Mouse (Mus musculus): ENCODE data around the gene Myl4.
A peak's percentile ranks its signal among the peaks of the same experiment; 100 is the strongest.

The Myl4 gene

GRCm38 (mm10) chr11:104604192-104604591 is 53.7 kb downstream of the Myl4 start:
- DNase-seq (ENCODE audit: low read depth), result no peak

DNA sequence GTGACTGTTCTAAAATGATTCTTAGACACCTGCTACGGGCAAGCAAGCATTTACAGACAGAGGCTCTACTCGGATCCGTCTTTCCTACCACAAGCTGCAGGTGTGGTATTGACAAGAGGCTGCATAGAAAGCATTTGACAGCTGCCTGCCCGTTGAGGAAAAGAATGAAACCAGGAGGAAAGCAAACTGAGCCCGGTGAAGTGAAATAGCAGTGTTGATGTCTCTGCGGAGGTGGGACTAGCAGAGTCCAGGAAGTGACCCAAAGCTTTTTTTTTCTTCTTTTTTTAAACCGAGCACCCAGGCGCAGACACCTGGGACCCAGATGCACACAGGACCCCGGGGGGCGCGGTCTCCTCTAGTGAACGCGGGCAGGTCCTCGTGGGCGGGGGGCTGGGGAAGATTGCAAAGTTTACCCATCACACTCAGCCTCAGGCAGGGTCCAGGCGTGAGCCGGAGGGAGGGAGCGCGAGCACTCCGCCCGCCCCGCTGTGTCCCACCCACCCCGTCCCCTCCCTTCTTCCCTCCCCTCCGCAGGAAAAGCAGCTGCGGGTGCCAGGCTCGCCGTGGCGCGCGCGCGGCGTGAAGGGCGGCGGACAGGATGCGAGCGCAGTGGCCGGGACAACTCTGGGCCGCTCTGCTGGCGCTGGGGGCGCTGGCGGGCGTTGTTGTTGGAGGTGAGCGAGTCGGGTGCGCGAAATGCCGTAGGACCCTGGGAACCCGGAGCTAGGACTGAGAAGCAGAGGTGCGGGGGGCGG is 57.2 kb downstream of the Myl4 start, which contains the start of gene Itgb3:
Gene Itgb3, plus strand, starts transcription at position 510 of the 755 bp plus-strand sequence.
- DNase-seq (ENCODE audit: low read depth), result peak; percentile 75

- DNase-seq (ENCODE audit: low read depth), result peak; percentile 50
Measured at GRCm38 (mm10) chr11:104608249-104608920, 57.9 kb downstream of the Myl4 start.

DNA sequence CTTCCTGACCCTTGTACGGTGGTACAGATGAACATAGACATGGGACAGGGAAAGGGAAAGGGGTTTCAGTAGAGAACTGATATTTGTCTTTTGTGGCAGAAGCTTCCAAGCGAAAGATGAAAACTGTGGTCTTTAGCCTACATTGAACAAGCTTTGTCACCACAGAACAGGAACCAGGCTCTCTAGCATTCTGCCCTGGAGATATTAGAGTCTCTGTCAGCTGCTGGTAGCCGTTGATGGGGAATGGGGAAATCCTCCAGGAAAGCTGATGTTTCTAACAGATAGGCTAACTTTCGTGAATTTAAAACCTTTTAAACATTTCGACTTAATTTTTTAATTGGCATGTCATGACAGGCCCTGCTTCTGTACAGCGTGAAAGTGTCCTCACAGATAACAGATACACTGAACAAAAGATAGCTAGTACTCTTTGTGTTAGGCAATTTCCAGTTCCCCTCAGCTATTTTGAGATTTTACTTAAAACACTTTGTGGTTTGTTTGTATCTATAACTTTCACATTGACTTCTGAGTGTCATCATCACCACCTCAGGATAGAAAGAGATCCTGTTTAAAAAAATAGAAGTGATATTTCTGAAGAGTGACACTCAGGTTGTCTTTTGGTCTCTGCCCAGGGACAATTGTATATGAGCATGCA is 58.7 kb downstream of the Myl4 start:
- peak; percentile 70 for DNase-seq (ENCODE audit: low read depth)

DNA sequence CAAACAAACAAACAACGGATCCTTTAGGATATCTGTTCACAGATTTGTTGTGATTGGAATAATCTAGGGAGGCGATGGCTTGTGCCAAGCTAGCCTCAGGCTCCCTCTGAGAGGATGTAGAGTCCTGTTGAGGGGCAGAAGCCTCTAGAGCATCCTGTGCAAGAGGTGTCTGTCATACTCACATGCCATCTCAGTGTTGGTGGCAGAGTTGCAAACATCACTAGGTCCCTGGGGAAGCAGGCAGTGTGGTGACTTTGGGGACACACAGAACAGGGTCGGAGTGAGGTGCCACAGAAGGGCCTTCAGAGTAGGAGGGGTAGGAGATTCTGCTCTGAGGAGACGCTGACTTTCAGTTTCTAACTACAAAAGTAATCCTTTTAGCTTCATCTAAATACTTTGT is 59.3 kb downstream of the Myl4 start:
- peak; percentile 68 for DNase-seq (ENCODE audit: low read depth)

DNA sequence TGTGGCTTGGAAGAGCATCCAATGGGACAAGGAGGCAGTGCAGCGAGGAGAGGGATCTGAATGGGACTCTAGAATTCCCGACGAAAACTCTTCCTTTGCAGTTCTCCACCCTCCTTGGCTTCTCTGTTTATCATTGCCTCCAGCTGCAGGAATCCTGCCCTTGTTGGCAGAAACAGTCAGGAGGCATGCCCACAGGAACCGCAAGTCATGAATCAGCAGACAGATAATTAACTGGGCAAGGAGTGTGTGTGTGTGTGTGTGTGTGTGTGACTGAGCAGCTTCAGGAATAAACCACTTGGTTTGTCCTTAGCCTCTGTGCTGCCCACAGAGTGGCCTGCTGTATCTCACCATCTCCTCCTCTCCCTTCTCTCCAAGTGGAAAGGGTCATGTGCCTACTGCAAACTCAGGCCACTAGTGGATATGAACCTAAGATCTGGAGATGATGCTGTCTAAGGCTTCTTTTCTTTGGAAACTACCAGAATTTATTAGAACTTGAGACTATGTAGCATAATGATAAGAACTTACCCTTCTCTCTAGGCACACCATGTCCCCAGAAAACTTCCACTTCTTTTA is 61.2 kb downstream of the Myl4 start:
- DNase-seq (ENCODE audit: low read depth), result no peak

- DNase-seq (ENCODE audit: low read depth), result no peak
Measured at GRCm38 (mm10) chr11:104613551-104613950, 63.1 kb downstream of the Myl4 start.

- peak; percentile 34 for DNase-seq (ENCODE audit: low read depth)
Measured at GRCm38 (mm10) chr11:104614130-104614529, 63.7 kb downstream of the Myl4 start.

GRCm38 (mm10) chr11:104616182-104616581 is 65.7 kb downstream of the Myl4 start:
- no peak for DNase-seq (ENCODE audit: low read depth)

- DNase-seq (ENCODE audit: low read depth), result no peak
Measured at GRCm38 (mm10) chr11:104618638-104619076, 68.2 kb downstream of the Myl4 start.

GRCm38 (mm10) chr11:104619084-104620022 is 68.9 kb downstream of the Myl4 start:
- DNase-seq (ENCODE audit: low read depth), result no peak

- peak; percentile 26 for DNase-seq (ENCODE audit: low read depth)
Measured at GRCm38 (mm10) chr11:104622040-104622962, 71.8 kb downstream of the Myl4 start.

DNA sequence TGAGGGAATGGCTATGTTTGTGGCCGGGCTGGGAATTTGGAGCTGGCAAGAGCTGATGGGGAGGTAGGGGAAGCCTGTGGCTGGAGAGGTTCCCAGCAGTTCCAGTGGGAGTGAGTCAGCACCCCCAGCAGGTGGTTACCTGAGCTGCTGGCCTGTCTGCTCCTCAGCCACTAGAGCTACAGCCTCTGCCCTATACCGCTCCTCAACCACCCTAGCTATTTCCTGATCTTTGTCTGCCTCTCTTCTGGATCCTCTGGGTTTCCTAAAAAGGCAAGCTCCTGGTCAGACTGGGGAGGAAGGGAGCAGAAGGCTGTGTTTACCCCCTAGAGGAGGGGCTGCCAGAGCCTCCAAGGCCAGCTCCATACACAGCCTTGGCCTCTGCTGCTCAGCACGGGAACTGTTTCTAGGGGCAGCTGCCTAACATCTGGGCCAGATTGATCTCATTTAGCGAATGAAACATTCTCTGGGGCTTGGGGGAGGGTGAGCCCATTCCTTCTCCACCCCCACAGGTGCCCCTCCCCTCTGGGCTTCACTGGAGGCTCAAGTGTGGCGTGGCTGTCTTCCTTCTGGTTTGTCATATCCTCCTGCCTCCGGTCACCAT is 74.4 kb downstream of the Myl4 start:
- no peak for DNase-seq (ENCODE audit: low read depth)

DNA sequence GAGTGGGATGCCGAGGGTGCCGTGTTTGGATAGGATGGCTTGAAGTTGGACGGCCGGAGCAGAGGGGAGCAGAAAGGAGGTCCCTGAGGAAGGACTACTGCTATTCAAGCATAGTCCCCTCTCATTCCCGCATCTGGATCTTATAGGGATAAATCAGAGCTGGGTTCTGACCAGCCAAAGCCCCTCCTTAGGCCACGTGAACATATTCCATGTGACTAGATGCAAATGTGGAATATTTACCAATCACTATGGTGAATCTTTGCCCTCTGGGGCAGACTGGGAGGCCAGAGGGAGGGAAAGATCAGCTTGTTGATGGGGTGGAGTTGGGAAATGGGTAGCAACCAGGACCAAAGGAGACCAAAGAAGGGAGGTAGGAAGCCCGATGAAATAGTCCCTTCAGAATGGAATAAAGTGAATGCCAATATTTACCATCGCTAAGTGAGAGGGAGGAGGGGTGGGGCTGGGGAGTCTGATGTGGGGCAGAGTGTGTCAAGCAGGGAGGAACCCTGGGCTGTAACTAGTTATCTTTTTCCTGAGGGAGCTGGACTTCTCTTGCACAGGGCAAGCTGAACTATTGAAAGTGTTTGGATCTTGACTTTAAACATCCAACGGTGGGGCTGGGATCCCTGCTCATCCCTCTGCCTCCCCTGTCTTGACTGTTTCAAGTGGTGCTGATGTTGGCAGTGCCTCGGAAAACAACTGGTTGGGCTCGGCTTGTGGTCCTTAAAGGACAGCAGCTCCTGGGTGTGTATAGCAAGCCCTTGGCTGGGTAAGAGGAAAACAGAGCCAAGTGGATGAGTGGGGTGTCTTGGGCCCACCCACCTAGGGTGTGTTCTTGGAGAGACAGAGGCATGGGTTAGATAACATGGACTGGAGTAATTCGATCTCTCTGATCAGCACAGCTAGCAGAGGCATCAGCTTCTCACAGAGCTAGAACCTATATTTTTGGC is 75.3 kb downstream of the Myl4 start:
- DNase-seq (ENCODE audit: low read depth), result no peak

- DNase-seq (ENCODE audit: low read depth), result no peak
Measured at GRCm38 (mm10) chr11:104626635-104627034, 76.2 kb downstream of the Myl4 start.

GRCm38 (mm10) chr11:104627616-104628301 is 77.3 kb downstream of the Myl4 start:
- DNase-seq (ENCODE audit: low read depth), result no peak

DNA sequence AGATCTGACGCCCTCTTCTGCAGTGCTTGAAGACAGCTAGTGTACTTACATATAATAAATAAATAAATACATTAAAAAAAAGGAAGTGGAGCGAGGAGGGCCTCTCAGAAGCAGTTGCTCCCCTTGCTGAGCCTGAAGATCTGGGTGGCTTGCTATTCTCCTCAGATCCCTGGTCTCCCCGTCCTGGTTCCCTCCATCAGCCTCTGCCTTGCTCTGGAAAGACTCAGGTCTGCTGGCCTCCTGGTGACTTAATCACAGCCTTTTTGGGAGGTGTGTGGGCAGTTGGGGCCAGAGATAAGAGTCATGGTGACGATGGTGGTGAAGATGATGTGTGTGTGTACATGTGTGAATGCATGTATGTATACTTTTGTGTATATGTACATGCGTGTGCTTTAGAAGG is 78.1 kb downstream of the Myl4 start:
- no peak for DNase-seq (ENCODE audit: low read depth)

- DNase-seq (ENCODE audit: low read depth), result peak; percentile 61
Measured at GRCm38 (mm10) chr11:104630185-104630835, 79.8 kb downstream of the Myl4 start.

Data from naive thymus-derived CD4-positive, alpha-beta T cell, adult 2 months (primary cell).